Mouse (Mus musculus) granulocyte monocyte progenitor cell, adult 5-6 weeks (primary cell): ENCODE measurements around the gene Adcy7. TPM values are rescaled to one million over a fixed set of nuclear protein-coding genes. Genes with fewer than 3 reads are reported as not detected.

Experiments
- ATAC-seq: replicated peaks from 2 replicates; pipeline ENCODE4 v1.8.0; 2016; ENCODE audit warnings: mild to moderate bottlenecking, moderate TSS enrichment, inconsistent platforms; ENCODE audit not compliant: poor library complexity, severe bottlenecking
- total RNA-seq, 2 experiments: library from RNA; stranded (forward) in 1 of 2; stranded (reverse) in 1 of 2; fragments of 200-712, 200-1000 nt in 1 of 2; fragments of >200 nt in 1 of 2; fragmentation: Nextera tagmentation in 1 of 2; gene quantifications; 2 replicates each; pipeline ENCODE4 v1.2.3; 2014 to 2017

Gene Adcy7
- total RNA-seq (2014; fragmentation: Nextera tagmentation) (41.0 and 43.7 TPM in 2 replicates), total RNA-seq (2017) (32.9 and 35.0 TPM in 2 replicates)

DNA sequence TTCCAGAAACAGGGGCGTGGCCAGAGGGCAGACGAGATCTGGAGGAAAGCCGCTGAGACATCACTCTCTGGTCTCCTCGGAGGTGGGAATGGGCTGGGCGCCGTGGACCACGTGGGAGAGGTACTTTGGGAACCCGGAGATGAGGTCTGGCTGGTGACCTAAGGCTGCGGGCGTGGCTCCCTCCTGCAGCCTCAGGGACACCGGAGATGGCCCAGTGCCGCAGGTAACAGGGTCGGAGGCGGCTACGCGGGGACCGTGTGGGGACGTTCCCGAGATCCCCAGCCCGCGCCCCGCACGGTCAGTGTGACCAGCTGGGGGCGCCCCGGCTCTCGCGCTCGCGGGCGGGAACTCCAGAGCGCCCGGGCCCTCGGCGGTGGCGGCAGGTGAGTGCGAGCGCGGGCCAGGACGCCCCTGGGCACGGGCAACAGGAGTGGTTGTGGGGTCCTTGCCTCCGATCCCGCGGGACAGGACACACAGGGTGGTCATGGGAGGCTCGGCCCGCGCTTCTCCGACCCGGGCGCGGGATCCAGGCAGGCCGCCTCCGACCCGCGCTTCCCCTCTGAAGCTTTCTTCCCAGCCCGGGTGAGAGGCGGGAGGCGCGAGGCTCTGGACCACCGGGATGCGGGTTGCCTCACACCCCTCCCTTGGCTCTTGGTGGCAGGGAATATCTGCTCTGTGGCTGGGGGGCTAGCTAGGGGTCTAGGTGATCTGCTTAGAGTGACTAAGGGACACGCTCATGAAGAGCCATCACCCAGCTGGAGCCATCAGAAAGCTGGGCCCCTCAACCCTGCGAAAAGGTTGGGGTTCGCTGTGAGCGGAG, at the start of gene Adcy7:
Gene Adcy7 (plus strand): TSS at position 173 of the 820 bp plus-strand sequence.
- ATAC-seq = peak; percentile 42

DNA sequence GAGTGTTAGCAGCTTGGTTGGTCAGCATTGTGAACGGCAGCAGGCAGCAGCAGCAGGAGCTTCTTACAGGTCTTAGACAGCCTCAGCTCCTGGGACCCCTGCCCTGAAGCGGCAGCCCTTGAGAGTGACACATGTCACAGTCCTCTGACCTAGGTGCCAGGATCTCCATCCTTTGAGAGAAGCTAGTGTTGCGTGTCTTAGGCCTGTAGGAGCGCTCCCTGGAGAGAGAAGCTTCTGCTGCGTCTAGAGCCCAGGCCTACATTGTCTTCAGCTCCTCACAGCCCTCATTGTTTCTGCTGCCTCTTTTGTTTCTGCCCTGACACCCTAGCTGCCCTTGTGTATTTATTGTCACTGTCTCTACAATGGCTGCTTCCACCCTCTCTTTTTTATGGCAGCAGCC, 46.8 kb upstream of the Adcy7 start:
- ATAC-seq = no peak

DNA sequence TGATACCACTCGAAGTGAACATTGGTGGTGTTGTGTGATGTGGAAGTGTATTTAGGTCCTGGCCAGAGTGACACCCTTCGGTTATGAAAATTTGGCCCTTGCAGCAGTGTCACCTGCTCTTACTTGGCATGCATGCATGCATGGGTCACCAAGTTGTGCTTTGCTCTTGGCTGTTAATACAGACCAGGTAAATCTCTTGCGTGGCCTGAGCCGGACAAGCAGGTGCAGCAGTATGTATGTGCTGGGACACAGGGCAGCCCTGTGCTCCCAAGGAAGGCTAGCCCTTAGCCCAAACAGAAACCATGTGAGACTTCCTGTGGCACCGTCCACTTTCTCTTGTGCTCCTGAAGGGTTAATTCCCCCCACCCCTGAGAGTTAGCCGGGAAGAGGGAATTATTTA, 44.4 kb upstream of the Adcy7 start:
- ATAC-seq = peak; percentile 14; the same call in 1 of the 2 replicates

DNA sequence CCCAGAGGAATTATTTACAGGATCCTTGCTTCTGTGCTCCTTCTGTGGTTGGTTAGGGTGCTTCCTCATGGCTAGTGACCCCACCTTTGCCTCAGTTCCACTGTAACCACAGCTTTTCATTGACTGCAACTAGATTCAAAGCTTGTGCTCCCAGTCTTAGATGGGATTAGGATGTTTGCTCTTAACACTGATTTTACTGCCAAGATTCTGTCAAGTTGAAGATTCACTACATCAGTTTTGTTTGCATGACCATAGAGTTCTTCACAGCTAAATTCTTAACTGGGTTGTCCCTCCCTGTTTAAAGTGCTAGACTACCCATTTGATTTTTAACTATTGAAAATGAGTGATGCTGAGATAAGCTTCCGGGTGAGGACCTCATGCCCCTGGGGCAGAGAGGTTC, 43.9 kb upstream of the Adcy7 start:
- peak; percentile 42; the same call in 1 of the 2 replicates for ATAC-seq

DNA sequence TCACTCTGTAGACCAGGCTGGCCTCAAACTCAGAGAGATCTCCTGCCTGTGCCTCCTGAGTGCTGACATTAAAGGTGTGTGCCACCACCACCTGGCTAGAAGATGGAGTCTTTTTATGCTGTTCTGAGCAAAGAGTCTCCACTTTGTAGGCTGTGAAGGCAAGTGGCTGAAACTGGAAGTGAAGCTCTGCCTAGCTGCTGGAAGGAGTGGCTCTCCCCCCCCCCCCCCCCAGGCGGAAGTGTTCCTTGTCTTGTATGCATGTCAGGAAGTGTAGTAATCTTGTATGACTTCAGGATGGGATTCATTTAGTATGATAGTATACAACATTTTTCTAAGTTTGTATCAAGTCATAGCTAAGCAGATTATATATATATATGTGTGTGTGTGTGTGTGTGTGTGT, 43.4 kb upstream of the Adcy7 start:
- ATAC-seq = peak; percentile 81

DNA sequence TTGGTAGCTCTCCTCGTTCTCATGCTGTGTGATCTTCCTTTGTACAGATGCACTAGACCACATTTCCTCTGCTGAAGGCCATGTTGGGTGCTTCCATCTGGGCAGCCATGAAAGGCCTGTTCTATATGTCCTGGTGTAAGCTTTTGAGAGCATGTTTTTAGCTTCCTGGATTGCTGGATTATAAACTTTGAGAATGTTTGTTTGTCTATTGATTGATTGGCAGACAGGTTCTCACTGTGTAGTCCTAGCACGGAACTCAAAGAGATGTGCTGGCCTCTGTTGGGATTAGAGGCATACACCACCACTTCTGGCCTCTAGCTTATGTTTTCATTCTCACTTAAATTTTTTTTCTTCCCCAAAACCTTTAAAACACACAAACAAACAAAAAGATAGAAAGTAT, 35.5 kb upstream of the Adcy7 start:
- no peak for ATAC-seq

DNA sequence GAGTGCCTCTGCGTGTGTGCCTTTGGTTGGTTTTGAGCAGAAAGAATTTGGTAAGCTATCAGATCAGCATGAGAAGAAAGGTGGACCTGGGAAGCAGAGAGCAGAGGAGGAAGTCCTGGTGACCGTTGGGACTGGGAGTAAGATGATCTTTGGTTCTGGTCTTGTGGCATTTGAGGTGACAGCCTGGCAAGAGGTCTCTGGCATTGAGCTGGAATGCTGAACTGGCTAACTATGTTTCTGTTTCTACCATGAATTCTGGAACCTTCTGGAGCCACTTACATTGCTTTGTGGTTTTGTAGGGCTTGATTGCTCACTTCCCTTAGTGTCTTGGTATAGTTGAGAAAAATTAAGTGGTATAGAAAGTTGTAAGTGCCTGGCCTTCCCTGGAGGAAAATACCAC, 34.6 kb upstream of the Adcy7 start:
- peak; percentile 38 for ATAC-seq

DNA sequence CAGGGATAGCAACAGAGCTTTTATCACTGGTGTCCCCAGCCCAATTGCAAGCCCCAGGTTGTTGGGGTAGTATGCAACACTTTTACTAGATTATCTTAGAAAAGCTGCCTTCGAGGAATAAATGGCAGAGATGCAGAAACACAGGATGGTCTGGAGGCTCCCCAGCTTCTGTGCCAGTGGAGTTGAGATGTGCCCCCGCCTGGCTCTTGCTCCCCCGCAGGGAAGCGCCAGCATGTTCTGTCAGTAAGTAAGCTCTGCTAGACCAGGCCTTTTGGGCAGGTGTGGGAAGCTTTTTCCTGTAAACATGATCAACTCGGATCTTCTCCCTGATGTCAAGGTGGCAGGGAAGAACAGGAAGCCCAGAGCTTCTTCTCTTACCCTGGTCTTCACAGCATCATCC, 32.9 kb upstream of the Adcy7 start:
- ATAC-seq = no peak

DNA sequence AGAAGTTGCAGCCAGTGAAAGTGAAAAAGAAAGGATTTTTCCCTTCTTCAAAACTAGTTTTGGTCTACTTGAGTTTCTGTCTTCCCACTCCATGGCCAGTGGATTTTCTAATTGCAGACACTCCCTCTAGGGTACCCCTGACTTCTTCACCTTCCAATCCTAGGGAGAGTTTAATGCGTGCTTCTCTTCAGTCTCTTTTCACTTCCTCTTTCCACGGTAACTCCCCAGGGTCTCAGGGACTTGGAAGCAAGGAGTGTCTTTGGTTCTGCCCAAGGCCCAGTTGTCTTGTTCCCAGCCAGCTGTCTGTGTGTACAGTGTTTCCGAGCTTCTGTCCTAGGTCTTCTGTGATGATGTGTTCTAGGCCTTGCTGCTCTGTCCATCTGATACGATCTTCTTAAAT, 30.3 kb upstream of the Adcy7 start:
- peak; percentile 86 for ATAC-seq

DNA sequence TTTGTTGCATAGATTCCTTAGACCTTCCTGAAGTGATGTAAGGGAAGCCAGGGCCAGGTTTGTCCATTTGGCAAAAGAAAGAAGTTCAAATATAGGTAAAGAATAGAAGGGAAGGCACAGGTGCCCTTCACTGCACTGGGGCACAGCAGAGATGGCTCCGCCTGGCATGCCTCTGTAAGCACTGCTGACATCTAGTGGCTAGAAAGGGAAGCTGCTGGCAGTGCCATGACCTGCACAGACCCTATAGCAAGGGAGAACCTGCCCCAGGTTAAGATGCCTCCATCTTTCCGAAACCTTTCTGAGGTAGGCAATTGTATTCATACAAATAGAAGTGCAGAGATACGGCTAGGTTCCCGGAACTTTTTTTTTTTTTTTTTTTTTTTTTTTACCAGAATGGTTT, 27.9 kb upstream of the Adcy7 start:
- peak; percentile 85 for ATAC-seq

DNA sequence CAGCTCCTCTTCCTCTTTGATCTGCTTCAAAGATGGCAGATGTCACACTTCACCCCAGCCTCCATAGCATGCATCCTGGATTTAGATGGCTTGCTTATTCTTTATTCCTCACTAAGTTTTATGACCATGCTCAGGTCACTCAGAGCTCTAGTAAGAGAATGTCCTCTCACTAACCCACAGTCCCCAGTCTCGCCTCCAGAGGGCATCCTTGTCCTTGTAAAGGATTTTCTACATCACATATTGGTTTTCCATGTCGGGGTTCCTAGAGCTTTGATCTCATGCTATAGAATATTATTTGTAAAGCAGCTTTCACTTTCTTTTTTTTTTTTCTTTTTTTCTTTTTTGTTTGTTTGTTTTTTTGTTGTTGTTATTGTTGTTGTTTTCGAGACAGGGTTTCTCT, 19.4 kb upstream of the Adcy7 start:
- peak; percentile 59; the same call in 1 of the 2 replicates for ATAC-seq

DNA sequence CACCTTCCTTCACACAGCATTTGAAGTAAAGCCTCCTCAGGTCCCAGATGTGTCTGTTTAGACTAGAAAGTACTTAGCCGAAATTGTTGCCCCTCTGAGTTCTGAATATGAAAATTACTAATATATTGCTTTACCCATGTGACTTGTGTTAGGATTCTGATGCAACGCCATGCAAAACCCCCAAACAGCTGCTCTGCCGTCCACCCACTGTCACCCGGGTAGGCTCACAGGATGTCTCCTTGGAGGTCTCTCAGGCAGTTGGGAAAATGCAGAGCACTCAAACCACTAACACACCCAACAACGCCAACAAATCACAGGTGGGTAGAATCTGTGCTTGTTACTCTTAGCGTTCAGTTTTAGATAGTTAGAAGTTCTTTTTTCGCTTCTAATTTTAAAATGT, 17.2 kb upstream of the Adcy7 start:
- ATAC-seq = no peak

DNA sequence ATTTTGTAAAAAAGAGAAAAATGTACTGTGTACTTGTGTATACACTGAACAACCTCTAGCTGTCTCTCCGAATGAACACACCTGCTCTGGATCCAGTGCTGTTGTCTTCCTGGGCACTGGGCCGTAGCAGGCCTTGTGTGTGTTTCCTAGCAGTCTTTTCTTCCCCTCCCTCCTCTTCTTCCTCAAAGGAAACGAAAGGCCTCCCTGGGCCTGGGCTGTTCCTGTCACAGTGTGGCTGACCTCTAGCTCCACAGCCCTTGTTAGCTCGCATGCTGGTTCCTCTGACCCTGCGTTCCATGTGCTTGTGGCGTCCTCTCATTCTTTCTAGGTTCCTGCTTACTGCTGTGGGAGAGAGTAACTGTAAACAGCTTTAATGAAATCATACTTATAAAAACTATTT, 14.2 kb upstream of the Adcy7 start:
- no peak for ATAC-seq

DNA sequence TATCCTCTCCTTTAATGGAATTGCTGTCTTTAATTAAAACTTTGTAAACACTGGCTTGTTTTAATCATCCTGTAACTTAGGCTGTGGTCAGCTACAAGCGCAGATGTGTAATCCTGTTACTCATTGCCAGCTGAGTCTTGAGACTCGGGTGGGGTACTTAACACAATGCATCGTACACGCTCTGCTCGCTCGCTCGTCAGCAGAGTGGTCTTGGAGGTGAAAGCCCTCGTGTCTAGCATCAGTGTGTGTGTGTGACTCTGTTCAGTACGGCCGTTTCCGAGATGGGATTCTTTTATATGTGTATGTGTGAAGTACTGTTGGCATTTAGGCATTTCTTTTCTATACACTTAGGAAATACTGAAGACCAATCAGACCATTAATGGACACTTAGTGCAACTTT, 13.7 kb upstream of the Adcy7 start:
- ATAC-seq = no peak

DNA sequence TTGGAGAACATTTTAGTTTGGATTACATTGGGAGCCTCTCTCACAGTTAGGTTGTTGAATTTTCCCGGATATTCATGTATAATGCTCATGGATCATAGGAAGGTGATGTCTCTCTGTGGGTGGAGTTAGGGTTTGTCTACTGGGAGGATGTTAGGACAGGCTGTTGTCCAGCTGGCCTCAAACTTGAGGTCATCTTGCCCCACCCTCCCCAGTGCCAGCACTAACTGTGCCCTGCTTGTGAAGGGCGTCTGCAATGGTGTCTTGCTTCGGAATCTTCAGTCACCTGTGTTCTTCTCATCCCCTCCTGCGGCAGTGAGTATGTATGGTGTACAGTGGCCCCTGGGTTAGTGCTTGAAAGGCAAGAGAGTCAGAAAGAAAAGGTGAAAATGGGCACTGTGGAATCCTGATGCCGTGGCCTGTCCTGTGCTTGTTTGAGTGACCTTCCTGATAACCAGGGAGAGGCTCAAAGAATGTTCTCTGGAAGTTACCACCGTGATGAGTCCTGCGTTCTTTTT, 11.7 kb upstream of the Adcy7 start:
- no peak for ATAC-seq

DNA sequence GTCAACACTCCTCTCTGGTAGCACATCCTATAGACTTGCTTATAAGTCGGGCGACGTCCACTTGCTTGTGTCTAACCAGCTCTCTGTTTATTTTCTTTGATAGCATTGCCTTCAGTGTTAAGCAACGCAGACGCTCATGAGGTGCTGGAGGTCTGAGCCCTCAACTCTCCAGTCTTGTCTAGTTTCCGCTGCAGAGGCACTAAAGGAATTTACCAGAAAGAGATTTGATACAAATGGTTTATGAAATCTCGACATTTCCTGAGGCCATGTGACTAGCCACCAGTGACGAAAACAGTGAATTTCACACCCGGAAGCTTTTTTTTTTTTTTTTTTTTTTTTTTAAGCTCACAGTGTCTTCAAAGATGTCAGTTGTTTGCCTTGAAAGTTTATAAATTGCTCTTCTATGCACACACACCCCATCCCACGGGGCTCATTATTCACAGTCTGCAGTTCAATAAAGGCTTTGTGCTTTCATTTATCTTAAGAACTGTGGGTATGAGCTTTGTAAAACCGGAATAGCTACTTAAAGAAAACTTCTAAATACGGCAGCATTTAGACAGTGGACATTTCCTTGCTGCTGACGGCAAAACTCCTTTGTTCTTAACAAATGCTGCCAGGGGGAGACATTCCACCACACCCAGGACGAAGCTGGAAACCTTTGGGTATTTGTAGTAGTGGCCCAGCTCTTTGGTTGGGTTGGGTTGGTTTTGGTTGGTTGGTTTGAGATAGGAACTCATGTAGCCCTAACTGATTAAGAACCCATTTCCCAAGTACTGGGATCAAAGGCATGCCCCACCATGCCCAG, 9.2 kb upstream of the Adcy7 start:
- peak; percentile 36 for ATAC-seq

DNA sequence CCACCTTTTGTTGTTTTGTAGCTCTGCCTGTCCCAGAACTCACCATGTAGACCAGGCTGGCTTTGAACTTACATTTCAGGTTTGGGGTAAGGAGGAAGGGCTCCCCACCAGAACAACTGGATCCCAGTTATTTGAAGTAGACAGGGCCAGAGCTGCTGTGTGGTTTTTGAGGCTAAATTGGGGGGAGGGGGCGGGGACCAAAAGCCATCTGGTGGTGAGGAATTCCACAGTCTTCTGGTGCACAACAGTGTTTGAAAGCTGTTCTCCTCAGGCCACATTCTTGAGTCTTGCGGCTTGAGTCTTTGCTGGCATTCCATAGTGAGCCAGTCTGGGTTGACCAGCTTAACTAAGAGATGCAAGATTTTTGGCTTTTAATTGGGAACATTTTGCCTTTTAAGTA, 6.7 kb upstream of the Adcy7 start:
- no peak for ATAC-seq

DNA sequence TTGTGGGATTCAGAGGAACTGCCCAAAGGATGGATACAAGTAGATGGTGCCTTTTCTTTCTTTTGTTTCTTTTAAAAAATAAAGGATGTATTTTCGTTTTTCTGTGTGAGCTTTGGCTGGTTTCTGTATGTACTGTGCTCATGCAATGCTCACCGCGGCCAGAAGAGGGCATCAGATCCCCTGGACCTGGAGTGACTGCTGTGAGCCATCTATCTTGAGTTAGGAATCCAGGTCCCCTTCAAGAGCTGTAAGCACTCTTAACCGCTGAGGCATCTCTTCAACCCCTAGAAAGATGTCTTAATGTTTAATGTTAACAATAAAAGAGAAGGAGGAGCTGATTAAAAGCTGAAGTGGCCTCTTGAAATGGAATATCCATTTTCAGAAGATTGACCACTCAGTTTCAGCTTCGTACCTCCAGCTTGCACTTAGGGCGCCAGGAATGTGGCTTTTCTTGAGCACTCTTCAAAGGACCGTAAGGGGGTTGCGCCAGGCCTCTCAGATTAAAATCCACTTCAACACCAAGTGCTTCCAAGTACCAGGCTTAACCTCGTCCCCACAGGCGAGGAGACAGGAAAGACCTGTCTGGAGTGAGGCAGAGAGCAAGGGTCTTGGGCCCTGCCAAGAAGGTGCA, 5.9 kb upstream of the Adcy7 start:
- ATAC-seq = peak; percentile 49

DNA sequence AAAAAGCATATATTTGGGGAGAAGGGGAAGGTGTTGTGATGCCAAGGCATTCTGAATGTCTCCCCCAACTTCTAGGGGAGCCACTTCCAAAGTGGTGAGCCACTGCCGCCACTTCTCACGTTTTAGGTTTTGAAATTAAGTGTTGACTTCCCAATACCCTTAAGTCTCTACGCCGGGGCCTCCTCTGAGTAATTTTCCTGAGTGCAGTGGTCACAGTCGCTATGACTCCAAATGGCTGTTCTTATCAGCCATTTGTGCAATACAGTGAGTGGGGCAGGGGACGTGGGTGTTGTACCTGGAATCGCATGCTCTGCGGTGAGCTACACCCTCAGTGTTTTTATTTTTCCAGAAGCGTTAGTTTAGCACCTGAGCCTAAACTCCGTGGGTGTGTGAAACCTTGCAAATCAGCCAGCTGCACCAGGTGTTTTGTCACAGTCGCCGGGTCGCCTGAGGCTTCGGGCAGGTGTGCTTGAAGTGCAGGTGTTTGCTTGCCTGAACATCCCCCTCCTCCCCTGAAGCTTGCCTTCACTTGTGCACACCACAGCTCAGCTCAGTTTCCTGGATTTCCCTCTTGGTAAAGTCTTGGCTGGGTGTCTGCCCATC, 5.3 kb upstream of the Adcy7 start:
- no peak for ATAC-seq

DNA sequence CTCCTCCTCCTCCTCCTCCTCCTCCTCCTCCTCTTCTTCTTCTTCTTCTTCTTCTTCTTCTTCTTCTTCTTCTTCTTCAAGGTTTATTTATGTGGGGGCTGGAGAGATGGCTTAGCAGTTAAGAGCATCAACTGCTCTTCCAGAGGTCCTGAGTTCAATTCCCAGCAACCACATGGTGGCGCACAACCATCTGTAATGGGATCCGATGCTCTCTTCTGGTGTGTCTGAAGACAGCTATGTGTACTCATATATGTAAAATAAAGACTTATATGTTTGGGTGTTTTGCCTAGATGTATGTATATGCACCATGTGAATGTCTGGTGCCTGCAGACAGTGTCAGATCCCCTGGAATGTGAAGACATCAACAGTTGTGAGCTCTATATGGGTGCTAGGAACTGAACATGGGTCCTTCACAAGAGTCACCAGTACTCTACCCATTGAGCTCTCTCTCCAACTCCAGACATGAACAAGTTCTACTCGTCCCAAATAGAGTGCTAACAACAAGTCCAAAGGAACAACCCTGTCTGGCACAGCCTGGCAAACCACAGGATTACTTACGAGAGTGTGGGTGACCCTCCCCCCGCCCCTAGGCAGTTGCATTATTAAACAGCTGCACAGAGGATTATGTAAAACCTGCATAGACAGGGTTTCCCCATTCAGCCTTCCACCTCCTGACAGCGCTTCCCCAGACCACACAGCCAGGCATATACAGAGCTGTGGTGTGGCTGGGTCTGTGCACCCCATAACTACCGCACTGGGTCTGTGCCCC, 2.9 kb upstream of the Adcy7 start:
- peak; percentile 78 for ATAC-seq
